In the genomic region with DNA sequence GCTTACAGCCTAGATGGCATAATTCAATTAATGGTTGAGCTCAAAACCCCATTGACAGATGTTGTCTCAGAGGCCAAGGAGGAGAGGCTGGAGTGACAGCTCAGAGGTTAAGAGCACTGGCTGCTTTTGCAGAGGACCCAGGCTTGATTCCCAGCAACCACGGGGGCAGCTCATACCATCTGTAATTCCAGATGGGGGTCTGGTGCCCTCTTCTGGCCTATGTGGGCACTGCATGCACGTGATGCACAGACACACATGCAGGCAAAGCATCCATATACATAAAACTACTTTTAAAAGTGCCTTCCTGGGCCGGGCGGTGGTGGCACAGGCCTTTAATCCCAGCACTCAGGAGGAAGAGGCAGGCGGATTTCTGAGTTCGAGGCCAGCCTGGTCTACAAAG, we compare ENCODE assay signal across 20 mouse cellular contexts. TPM values are rescaled to one million over a fixed set of nuclear protein-coding genes. Genes with fewer than 3 reads are reported as not detected.
DNase-seq lines count a peak whose midpoint lies in the region; ATAC-seq and TF ChIP-seq lines count a peak whose summit lies in the region.
"Had no signal": no experiment of that assay in that cellular context is flagged by ENCODE, and none has a peak within 500 bp of the region (broad histone marks: within the 10 kb centered on the region; RNA-seq: fewer than 3 reads in every experiment).

No protein-coding gene starts in this region.

- TF ChIP-seq CTCF in forebrain, postnatal 0 days (IDR thresholded peaks at IDR 0.05; ENCODE audit: low read depth) = peak; percentile 51
- peak; percentile 48 for TF ChIP-seq CTCF in lung, postnatal 0 days (IDR thresholded peaks at IDR 0.05)
- peak; percentile 62 for TF ChIP-seq CTCF in bone marrow, adult 2 months (IDR thresholded peaks at IDR 0.05; ENCODE audit: control insufficient read depth, insufficient read depth, low read length)

- H3K4me3 ChIP-seq in forebrain, postnatal 0 days (ENCODE audit: low read depth, low read length) = no peak overlapping the region
- H3K4me3 ChIP-seq in forebrain, embryonic 13.5 days = no peak overlapping the region
- no peak overlapping the region for H3K4me3 ChIP-seq in lung, postnatal 0 days (ENCODE audit: low read depth, low read length)
- H3K4me3 ChIP-seq in bone marrow, adult 2 months (replicated peaks; ENCODE audit: control insufficient read depth, low read depth, low read length) = no peak overlapping the region
- H3K4me3 ChIP-seq in hindbrain, embryonic 13.5 days = no peak overlapping the region
- H3K4me3 ChIP-seq: embryonic facial prominence, embryonic 10.5 days; forebrain, embryonic 12.5 days; limb, embryonic 13.5 days; stomach, embryonic 15.5 days had no signal

- no peaks in the 10 kb centered on the region for H3K27me3 ChIP-seq in forebrain, postnatal 0 days (ENCODE audit: insufficient read depth, low read length)
- H3K27me3 ChIP-seq in forebrain, embryonic 13.5 days = no peaks in the 10 kb centered on the region
- H3K27me3 ChIP-seq in lung, postnatal 0 days (replicated peaks; ENCODE audit: insufficient read depth, low read length) = no peaks in the 10 kb centered on the region
- H3K27me3 ChIP-seq in splenic B cell, adult 2 months (ENCODE audit: control insufficient read depth, insufficient read depth, low read length, poor library complexity, severe bottlenecking) = no peaks in the 10 kb centered on the region
- no peaks in the 10 kb centered on the region for H3K27me3 ChIP-seq in hindbrain, embryonic 13.5 days
- H3K27me3 ChIP-seq: limb, embryonic 13.5 days had no signal

- H3K4me1 ChIP-seq in forebrain, postnatal 0 days (ENCODE audit: insufficient read depth) = no peaks in the 10 kb centered on the region
- no peaks in the 10 kb centered on the region for H3K4me1 ChIP-seq in forebrain, embryonic 13.5 days
- no peaks in the 10 kb centered on the region for H3K4me1 ChIP-seq in lung, postnatal 0 days (ENCODE audit: insufficient read depth, low read depth, low read length)
- peaks cover 2% of the 10 kb centered on the region; the same call in 1 of the 2 replicates for H3K4me1 ChIP-seq in bone marrow, adult 2 months (ENCODE audit: control insufficient read depth, insufficient read depth, low read length)
- no peaks in the 10 kb centered on the region for H3K4me1 ChIP-seq in hindbrain, embryonic 13.5 days (replicated peaks)
- H3K4me1 ChIP-seq: embryonic facial prominence, embryonic 10.5 days; forebrain, embryonic 12.5 days; limb, embryonic 13.5 days; stomach, embryonic 15.5 days had no signal

- no peak overlapping the region for H3K27ac ChIP-seq in forebrain, postnatal 0 days (ENCODE audit: low read depth, low read length)
- H3K27ac ChIP-seq in forebrain, embryonic 13.5 days = no peak overlapping the region
- H3K27ac ChIP-seq in lung, postnatal 0 days (ENCODE audit: low read length) = no peak overlapping the region
- no peak overlapping the region for H3K27ac ChIP-seq in bone marrow, adult 2 months (ENCODE audit: control insufficient read depth, insufficient read depth, low read depth, low read length, poor library complexity)
- no peak overlapping the region for H3K27ac ChIP-seq in hindbrain, embryonic 13.5 days
- H3K27ac ChIP-seq: embryonic facial prominence, embryonic 10.5 days; forebrain, embryonic 12.5 days; limb, embryonic 13.5 days; stomach, embryonic 15.5 days had no signal

- no peak overlapping the region for H3K4me2 ChIP-seq in forebrain, postnatal 0 days (ENCODE audit: low read depth)
- no peak overlapping the region for H3K4me2 ChIP-seq in forebrain, embryonic 13.5 days
- H3K4me2 ChIP-seq in lung, postnatal 0 days (replicated peaks; ENCODE audit: low read depth, low read length) = no peak overlapping the region
- no peak overlapping the region for H3K4me2 ChIP-seq in hindbrain, embryonic 13.5 days
- H3K4me2 ChIP-seq: forebrain, embryonic 12.5 days; limb, embryonic 13.5 days; stomach, embryonic 15.5 days had no signal

- no peak for TF ChIP-seq EP300 in lung, postnatal 0 days (IDR thresholded peaks at IDR 0.05)

- DNase-seq in forebrain, postnatal 0 days = no peak
- DNase-seq in lung, postnatal 0 days (ENCODE audit: low spot score) = no peak
- DNase-seq in lung, adult 18-20 months = no peak
- DNase-seq in splenic B cell, adult 2 months (ENCODE audit: low read depth, low spot score) = peak; percentile 50
- DNase-seq in ovary, postnatal 10 days (ENCODE audit: low spot score) = no peak
- DNase-seq: cerebellum, adult 2 months; gastrocnemius, postnatal 36 days; kidney, adult 8-10 months; right cerebral cortex, postnatal 14 days had no signal

- no peak for TF ChIP-seq POLR2A in bone marrow, adult 2 months (IDR thresholded peaks at IDR 0.05; ENCODE audit: borderline replicate concordance, control insufficient read depth, low read depth, low read length)

- no peak for ATAC-seq in forebrain, postnatal 0 days
- no peak for ATAC-seq in forebrain, embryonic 13.5 days
- no peak for ATAC-seq in lung, postnatal 0 days
- ATAC-seq in hindbrain, embryonic 13.5 days (ENCODE audit: low FRiP score) = no peak

- 87% methylated on average over 6 of the region's 6 CpGs for WGBS in forebrain, postnatal 0 days
- whole genome bisulfite sequencing in forebrain, embryonic 13.5 days = 92% methylated on average over 6 of the region's 6 CpGs
- WGBS in lung, postnatal 0 days = 81% methylated on average over 6 of the region's 6 CpGs
- WGBS in bone marrow, adult 2 months = 86% methylated on average over 6 of the region's 6 CpGs
- 84% methylated on average over 6 of the region's 6 CpGs for WGBS in hindbrain, embryonic 13.5 days

- H3K36me3 ChIP-seq in forebrain, postnatal 0 days (ENCODE audit: insufficient read depth) = no peaks in the 10 kb centered on the region
- H3K36me3 ChIP-seq in forebrain, embryonic 13.5 days (ENCODE audit: poor library complexity, severe bottlenecking) = no peaks in the 10 kb centered on the region
- H3K36me3 ChIP-seq in lung, postnatal 0 days (ENCODE audit: insufficient read depth, low read length) = no peaks in the 10 kb centered on the region
- no peaks in the 10 kb centered on the region for H3K36me3 ChIP-seq in splenic B cell, adult 2 months (ENCODE audit: control insufficient read depth, insufficient read depth, low read length, poor library complexity, severe bottlenecking)
- no peaks in the 10 kb centered on the region for H3K36me3 ChIP-seq in hindbrain, embryonic 13.5 days
- H3K36me3 ChIP-seq: embryonic facial prominence, embryonic 10.5 days; forebrain, embryonic 12.5 days; limb, embryonic 13.5 days; stomach, embryonic 15.5 days had no signal

- H3K9me3 ChIP-seq in forebrain, postnatal 0 days (ENCODE audit: low read length) = no peaks in the 10 kb centered on the region
- H3K9me3 ChIP-seq in forebrain, embryonic 13.5 days (replicated peaks) = peaks cover 4% of the 10 kb centered on the region; the same call in 1 of the 2 replicates
- no peaks in the 10 kb centered on the region for H3K9me3 ChIP-seq in lung, postnatal 0 days (ENCODE audit: low read length)
- no peaks in the 10 kb centered on the region for H3K9me3 ChIP-seq in hindbrain, embryonic 13.5 days
- H3K9me3 ChIP-seq: limb, embryonic 13.5 days; stomach, embryonic 15.5 days had no signal

- no peak overlapping the region for H3K9ac ChIP-seq in forebrain, postnatal 0 days
- H3K9ac ChIP-seq in forebrain, embryonic 13.5 days = no peak overlapping the region
- H3K9ac ChIP-seq in lung, postnatal 0 days (replicated peaks; ENCODE audit: low read depth) = no peak overlapping the region
- H3K9ac ChIP-seq in hindbrain, embryonic 13.5 days = no peak overlapping the region
- H3K9ac ChIP-seq: forebrain, embryonic 12.5 days; limb, embryonic 13.5 days; stomach, embryonic 15.5 days had no signal

RNA-seq across cellular contexts. Expression of a gene that starts 15.5 kb away (rescaled TPM):
- total RNA-seq in forebrain, postnatal 0 days (2014; rRNA removed) = 0.38 and 2.9 TPM in 2 replicates
- polyA plus RNA-seq in forebrain, postnatal 0 days (2015; fragmentation: Nextera tagmentation; extraction: Ambion mirVana) = 1.7 TPM in 2 replicates
- 0.81 and 3.6 TPM in 2 replicates for polyA plus RNA-seq in forebrain, embryonic 13.5 days (2015; fragmentation: Nextera tagmentation; extraction: Ambion mirVana)
- 2.8 and 3.5 TPM in 2 replicates for polyA plus RNA-seq in lung, postnatal 0 days (2015; fragmentation: Nextera tagmentation; extraction: Ambion mirVana)
- 4.3 and 6.0 TPM in 2 replicates for polyA plus RNA-seq in bone marrow, adult 2 months (2011; ENCODE audit: insufficient read depth, insufficient read length, low replicate concordance, missing spikeins)
- 3.7 and 7.3 TPM in 2 replicates for polyA plus RNA-seq in hindbrain, embryonic 13.5 days (2015; fragmentation: Nextera tagmentation; extraction: Ambion mirVana)
- total RNA-seq: layer of hippocampus, postnatal 10 days; megakaryocyte progenitor cell, adult 5-6 weeks had no signal
- polyA plus RNA-seq: embryonic facial prominence, embryonic 10.5 days had no signal

RNA-seq across cellular contexts. Expression of a gene that starts 24.4 kb away (rescaled TPM):
- total RNA-seq in forebrain, postnatal 0 days (2014; rRNA removed) = 0.43 TPM in 1 of 2 replicates, not detected in the other
- 0.08 and 0.16 TPM in 2 replicates for polyA plus RNA-seq in forebrain, postnatal 0 days (2015; fragmentation: Nextera tagmentation; extraction: Ambion mirVana)
- not detected in 2 replicates for polyA plus RNA-seq in forebrain, embryonic 13.5 days (2015; fragmentation: Nextera tagmentation; extraction: Ambion mirVana)
- polyA plus RNA-seq in lung, postnatal 0 days (2015; fragmentation: Nextera tagmentation; extraction: Ambion mirVana) = 0.18 TPM in 1 of 2 replicates, not detected in the other
- 4.5 and 8.2 TPM in 2 replicates for polyA plus RNA-seq in bone marrow, adult 2 months (2011; ENCODE audit: insufficient read depth, insufficient read length, low replicate concordance, missing spikeins)
- not detected in 2 replicates for polyA plus RNA-seq in hindbrain, embryonic 13.5 days (2015; fragmentation: Nextera tagmentation; extraction: Ambion mirVana)
- total RNA-seq: gastrocnemius, postnatal 36 days; heart, postnatal 25 days had no signal
- polyA plus RNA-seq: embryonic facial prominence, embryonic 10.5 days; forebrain, embryonic 12.5 days; limb, embryonic 13.5 days; neural tube, embryonic 11.5 days; stomach, embryonic 15.5 days had no signal

RNA-seq across cellular contexts. Expression of a gene that starts 41.8 kb away (rescaled TPM):
- total RNA-seq in forebrain, postnatal 0 days (2014; rRNA removed) = 278 and 322 TPM in 2 replicates
- 193 and 220 TPM in 2 replicates for polyA plus RNA-seq in forebrain, postnatal 0 days (2015; fragmentation: Nextera tagmentation; extraction: Ambion mirVana)
- 288 TPM in 2 replicates for polyA plus RNA-seq in forebrain, embryonic 13.5 days (2015; fragmentation: Nextera tagmentation; extraction: Ambion mirVana)
- 137 and 150 TPM in 2 replicates for polyA plus RNA-seq in lung, postnatal 0 days (2015; fragmentation: Nextera tagmentation; extraction: Ambion mirVana)
- 221 and 312 TPM in 2 replicates for polyA plus RNA-seq in bone marrow, adult 2 months (2011; ENCODE audit: insufficient read depth, insufficient read length, low replicate concordance, missing spikeins)
- polyA plus RNA-seq in hindbrain, embryonic 13.5 days (2015; fragmentation: Nextera tagmentation; extraction: Ambion mirVana) = 204 and 206 TPM in 2 replicates
